Mouse (Mus musculus) lung, adult 2 months (tissue): ENCODE measurements around the gene Skap2.

ENCODE experiments used
- CTCF ChIP-seq: fragments of 200-500 bp; IDR thresholded peaks from 2 replicates; pipeline ENCODE4 v1.5.1; 2011; ENCODE audit warnings: mild to moderate bottlenecking, low read length, control low read depth; ENCODE audit not compliant: insufficient read depth
- POLR2A ChIP-seq: fragments of 200-500 bp; IDR thresholded peaks from 2 replicates; pipeline ENCODE4 v1.6.1; 2011; ENCODE audit warnings: low read depth, mild to moderate bottlenecking, control low read depth, low read length, borderline replicate concordance; ENCODE audit errors: extremely low read depth

DNA sequence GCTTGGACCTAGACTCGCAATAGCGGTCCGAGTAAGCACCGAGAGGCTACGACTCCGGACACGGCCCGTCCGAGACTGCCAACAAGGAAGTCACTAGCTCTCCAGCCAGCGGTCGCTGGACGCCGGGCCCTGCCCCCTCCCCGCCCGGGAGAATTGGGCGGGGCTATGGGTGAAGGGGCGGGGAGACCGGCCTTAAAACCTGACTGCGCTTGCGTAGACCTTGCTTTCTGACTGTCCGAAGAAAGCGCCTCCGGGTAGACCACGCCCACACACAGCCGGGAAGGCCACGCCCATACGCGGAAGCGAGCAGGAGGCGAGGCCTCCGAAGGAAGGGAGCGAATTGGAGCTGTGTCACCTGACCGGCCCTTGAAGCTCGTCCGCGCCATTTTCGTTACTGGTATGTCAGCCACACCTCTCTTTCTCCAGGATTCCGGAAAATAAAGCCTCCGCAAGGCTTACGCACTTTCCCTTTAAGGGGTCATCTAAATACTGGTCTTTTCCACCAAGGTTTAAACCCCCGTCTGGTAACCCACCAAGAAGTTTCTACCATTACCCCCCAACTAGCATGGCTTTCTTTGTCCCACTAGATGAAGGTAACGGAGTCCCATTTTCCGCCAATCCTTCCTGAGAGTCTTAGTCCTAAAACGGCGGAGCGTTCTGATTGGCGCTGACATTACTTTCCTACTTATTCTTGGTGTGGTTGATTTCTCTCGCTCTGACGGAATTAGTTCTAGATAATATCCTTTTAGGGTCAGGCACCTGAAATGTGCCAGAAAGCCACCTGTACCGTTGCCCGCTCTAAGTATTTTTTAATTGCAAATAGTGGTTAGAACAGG is at the start of gene Skap2:
- peak; percentile 98 for TF ChIP-seq POLR2A
- no peak for TF ChIP-seq CTCF
